Mouse (Mus musculus): ENCODE results near the gene Mtmr3.

GRCm38 (mm10) chr11:4591811-4592210 lies 2.9 kb downstream of the Mtmr3 start:
- TF ChIP-seq POLR2A (IDR thresholded peaks at IDR 0.05; ENCODE audit: extremely low read depth, insufficient read depth, low read length) (no peak), CTCF (IDR thresholded peaks at IDR 0.05; ENCODE audit: low read depth, low read length) (no peak)

All from liver, adult 2 months (tissue).